Mouse (Mus musculus) right cerebral cortex, adult 18-20 months (tissue): ENCODE data around the gene Wipf3.
A peak's percentile ranks its signal among the peaks of the same experiment; 100 is the strongest.

ENCODE experiments used
- DNase-seq: peaks from one replicate; pipeline ENCODE4 v3.0.0; 2022; ENCODE audit warnings: mixed read lengths

The Wipf3 gene

GRCm38 (mm10) chr6:54432806-54433545, 3.6 kb downstream of the Wipf3 start:
- DNase-seq: no peak

GRCm38 (mm10) chr6:54434171-54434570, 4.8 kb downstream of the Wipf3 start:
- DNase-seq: no peak

GRCm38 (mm10) chr6:54435663-54436062, 6.3 kb downstream of the Wipf3 start:
- no peak for DNase-seq

- no peak for DNase-seq
These were observed 6.9 kb downstream of the Wipf3 start for GRCm38 (mm10) chr6:54436286-54436685.

- no peak for DNase-seq
These were observed 9.1 kb downstream of the Wipf3 start for GRCm38 (mm10) chr6:54438510-54438909.

- no peak for DNase-seq
These were observed 11.3 kb downstream of the Wipf3 start for GRCm38 (mm10) chr6:54440658-54441057.

GRCm38 (mm10) chr6:54443657-54444056, 14.3 kb downstream of the Wipf3 start:
- no peak for DNase-seq

- DNase-seq: no peak
These were observed 14.7 kb downstream of the Wipf3 start for GRCm38 (mm10) chr6:54444086-54444485.

GRCm38 (mm10) chr6:54445249-54445818, 15.9 kb downstream of the Wipf3 start:
- no peak for DNase-seq

GRCm38 (mm10) chr6:54447353-54447752, 17.9 kb downstream of the Wipf3 start:
- DNase-seq: no peak

- no peak for DNase-seq
These were observed 30.3 kb downstream of the Wipf3 start for GRCm38 (mm10) chr6:54459661-54460060.

- no peak for DNase-seq
These were observed 30.9 kb downstream of the Wipf3 start for GRCm38 (mm10) chr6:54460172-54460914.

- peak; percentile 75 for DNase-seq
These were observed 31.7 kb downstream of the Wipf3 start for GRCm38 (mm10) chr6:54460915-54461671.

- no peak for DNase-seq
These were observed 33.4 kb downstream of the Wipf3 start for GRCm38 (mm10) chr6:54462766-54463165.

GRCm38 (mm10) chr6:54463701-54464458, 34.5 kb downstream of the Wipf3 start:
- DNase-seq: no peak

- no peak for DNase-seq
These were observed 35.5 kb downstream of the Wipf3 start for GRCm38 (mm10) chr6:54464926-54465325.

- no peak for DNase-seq
These were observed 38.0 kb downstream of the Wipf3 start for GRCm38 (mm10) chr6:54467371-54467770.

- no peak for DNase-seq
These were observed 42.5 kb downstream of the Wipf3 start for GRCm38 (mm10) chr6:54471866-54472265.

- no peak for DNase-seq
These were observed 43.7 kb downstream of the Wipf3 start for GRCm38 (mm10) chr6:54472846-54473715.

- DNase-seq: peak; percentile 87
These were observed 46.7 kb downstream of the Wipf3 start for GRCm38 (mm10) chr6:54475926-54476667.
